Mouse (Mus musculus): ENCODE results near the gene Ntrk1.
"Not testable (repeated sequence)": the region's sequence is repeated elsewhere in the genome, so short reads cannot be mapped to it uniquely, and the experiment has no call there.

Gene Ntrk1

DNA sequence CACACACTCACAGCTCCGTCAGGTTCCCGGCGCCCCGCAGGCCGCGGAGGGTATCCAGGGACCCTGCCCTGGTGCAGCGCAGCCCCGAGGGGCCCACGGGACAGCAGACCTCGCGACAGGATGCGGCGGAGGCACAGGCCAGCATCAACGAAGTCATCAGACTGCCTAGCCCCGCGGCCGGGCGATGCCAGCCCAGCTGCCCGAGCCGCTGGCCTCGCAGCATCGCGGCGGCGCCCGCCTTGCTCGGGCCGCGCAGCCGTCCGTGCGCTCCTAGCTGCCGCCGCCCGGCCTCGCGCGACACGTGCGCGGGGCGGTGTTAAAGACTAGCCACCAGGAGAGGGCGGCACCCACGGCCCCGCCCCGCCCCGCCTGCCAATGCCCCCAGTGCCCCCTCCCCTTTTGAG is at the start of gene Ntrk1:
Gene Ntrk1 (minus strand): TSS at position 241 of the 404 bp plus-strand sequence.
- DNase-seq (ENCODE audit: low read depth) = peak; percentile 37

DNA sequence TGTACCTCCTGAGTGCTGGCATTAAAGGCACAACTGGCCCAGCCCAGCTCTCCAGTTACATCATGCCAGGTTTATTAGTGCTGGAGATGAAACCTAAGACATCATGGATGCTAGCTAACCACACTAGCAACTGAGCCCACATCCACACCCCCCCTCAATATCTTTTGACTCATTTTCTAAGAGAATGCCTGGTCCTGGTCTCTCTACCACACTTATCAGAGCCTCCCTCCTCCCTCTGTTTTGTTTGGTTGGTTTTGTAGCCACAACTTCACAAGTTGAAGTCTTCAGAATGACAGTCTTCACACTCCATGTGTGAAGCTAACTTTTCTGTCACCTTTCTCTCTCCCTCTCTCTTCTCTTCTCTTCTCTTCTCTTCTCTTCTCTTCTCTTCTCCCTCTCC is 45.9 kb upstream of the Ntrk1 start:
- peak; percentile 44 for DNase-seq (ENCODE audit: low read depth)

DNA sequence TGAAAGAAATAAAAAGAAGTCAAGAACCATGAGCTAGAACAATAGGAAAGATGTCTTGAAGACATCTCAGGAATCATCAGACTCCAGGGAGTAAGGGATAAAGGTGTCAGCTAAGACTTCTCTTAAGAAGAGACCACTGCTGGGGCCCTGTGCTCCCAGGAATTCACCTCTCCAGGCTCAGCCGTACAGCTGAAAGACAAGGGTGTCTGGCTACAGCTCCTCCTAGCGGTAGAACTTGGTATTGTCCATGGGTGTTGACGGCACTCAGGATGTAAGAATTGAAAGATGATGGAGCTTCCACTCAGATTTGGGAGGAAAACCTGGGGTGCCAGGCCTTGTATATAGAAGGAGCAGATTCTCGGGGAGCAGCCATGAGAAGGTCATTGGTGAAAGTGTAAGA is 43.7 kb upstream of the Ntrk1 start:
- DNase-seq (ENCODE audit: low read depth) = peak; percentile 93

DNA sequence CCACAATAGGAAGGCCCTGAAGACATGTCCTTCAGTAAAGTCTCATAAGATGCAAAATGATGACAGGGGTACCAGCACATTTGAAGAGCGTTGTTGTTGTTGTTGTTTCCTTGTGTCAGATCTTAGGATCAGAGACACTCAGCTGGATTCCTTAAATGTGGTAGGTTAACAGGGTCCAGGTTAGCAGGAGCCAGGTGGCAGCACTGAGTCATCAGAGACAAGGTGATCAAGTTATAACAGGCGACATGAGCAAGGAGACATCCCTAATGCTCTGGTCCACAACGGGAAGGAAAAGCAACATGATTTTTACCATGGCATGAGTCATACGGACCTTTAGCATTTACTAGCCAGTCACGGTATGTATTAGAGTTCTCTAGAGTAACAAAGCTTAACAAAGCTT is 38.5 kb upstream of the Ntrk1 start:
- DNase-seq (ENCODE audit: low read depth) = peak; percentile 73

DNA sequence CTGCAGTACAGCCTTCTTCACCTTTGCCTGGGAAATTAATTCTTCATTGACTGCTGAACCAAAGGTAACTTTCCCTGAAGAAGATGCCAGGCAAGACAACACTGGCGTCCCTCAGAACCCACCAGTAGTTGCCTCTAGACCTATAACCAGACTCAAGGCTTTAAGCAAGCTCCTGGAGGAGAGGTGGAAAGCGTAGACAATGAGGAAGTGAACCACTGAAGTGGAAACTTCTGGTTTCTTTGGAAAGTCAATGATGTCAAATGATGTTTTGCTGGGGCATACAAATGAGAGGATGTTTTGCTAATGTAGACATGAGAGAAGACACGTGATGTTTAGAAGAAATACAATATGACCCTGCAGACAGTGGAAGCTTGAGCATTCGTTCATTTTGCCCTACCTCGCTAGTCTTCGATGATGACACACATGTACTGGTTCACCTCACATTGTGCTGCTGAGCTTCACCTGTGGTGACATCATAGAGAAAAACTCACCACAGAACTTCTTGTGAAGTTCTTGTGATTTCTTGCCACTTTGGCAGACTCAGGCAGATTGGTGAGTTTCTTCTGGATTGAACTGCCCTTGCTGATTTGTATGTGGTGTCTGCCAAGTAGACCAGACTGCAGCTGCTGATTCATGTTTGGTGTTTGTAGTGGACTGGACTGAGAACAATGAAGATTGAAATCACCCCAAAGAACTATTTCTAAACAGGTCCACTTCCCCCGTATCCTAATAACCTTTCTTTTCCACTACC is 37.3 kb upstream of the Ntrk1 start:
- DNase-seq (ENCODE audit: low read depth) = peak; percentile 65

DNA sequence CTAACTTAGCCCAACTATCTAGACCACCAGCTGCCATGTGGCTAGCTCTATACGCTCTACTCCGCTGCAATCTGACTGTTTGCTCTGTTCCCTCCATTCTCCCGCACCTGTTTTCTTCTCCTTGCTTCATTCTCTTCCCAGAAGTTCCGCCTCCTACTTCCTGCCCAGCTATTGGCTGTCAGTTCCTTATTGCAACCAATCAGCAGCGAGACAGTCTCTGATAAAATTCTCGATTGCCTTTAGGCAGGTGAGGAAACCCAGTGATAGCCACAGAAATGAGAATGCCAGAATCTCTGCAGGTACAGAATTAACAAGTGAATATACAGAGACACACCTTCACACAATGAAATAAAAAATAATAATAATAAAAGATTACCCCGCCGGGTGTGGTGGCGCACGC is 34.1 kb upstream of the Ntrk1 start:
- DNase-seq (ENCODE audit: low read depth) = peak; percentile 34

DNA sequence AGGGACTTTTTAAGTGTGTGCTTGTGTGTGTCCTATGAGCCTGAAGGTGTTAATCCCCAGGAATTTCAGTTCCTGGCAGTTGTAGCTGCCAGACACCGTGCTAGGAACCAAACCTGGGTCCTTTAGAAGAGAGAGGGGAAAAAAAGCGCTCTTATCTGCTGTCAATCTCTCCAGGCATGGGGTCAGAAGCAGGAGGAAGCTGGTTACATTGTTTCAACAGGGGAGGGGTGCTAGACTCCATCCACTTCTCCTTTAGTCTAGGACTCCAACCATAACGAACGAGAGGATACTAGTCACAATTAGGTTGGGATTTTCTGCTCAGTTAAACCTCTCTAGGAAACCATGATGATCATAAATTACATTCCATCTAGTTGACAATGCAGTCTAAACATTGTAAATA is 33.5 kb upstream of the Ntrk1 start:
- no peak for DNase-seq (ENCODE audit: low read depth)

DNA sequence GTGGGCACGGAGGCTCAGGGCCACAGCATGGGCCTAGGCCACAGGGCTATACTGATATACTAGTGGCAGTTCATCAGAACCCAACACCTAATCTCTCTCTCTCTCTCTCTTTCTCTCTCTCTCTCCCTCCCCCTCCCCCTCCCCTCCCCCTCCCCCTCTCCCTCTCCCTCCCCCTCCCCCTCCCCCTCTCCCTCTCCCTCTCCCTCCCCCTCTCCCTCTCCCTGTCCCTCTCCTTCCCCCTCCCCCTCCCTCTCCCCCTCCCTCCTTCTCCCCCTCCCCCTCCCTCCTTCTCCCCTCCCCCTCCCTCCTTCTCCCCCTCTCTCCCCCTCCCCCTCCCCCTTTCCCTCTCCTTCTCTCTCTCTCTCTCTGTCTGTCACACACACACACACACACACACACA is 29.2 kb upstream of the Ntrk1 start, which contains the start of gene Pear1:
Gene Pear1 (minus strand): TSS at position 101 of the 400 bp plus-strand sequence.
- DNase-seq (ENCODE audit: low read depth) = not testable (repeated sequence)

DNA sequence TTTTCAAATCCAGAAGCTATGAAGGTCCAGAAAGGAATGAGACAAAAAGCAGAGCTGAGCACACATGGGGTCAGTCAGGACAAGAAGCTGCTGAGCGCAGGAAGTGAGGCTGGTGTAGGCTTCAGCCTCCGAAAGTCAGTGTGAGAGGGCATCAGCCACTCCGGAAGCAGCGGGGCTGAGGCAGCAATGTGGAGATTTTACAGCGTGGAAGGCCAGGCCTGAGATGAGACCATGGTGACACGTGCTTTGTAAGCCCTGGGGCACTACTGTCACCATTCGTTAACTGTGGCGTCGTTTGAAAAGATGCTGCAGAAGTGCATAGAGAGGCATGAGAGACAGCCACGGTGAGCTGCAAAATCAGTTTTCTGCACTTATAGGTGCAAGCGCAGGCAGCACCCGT is 23.3 kb upstream of the Ntrk1 start:
- DNase-seq (ENCODE audit: low read depth) = no peak

DNA sequence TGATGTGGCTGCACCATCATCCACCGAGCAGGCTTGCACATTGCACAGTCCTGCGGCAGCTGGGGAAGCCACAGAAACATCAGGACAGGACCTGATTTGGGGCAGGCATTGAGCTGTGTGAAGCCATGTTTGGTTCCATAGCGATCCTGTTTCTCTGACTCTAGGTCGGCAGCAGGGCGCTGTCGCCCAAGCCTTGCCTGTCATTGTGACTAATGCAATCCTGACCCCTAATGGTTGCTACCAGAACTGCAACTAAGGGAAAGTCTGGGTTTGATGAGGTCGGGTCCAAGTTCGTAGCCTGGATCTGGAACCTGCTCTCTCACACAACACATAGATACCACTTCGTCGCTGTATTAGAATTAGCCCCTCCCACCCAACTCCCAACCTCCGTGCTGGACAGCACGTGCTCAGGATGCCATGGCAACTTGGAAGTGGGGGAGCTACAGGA is 21.7 kb upstream of the Ntrk1 start:
- peak; percentile 94 for DNase-seq (ENCODE audit: low read depth)

DNA sequence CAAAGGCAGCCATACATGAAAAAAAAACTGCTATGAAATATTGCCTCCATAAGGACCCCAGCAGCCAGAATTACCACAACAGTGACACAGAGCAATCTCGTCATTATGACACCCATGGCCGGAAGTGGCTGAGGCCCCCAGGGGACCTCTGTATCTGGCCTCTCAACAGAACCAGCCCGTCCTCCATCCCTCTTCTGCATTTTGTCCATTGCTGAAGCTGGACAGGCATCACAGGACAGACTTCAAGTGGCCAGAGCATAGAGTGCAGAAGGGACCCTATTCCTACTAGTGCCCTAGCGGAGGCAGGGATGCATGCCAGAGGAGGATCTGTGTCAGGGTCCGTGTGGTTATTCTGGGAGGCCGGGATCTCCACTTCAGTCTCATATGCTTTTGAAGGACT is 21.2 kb upstream of the Ntrk1 start:
- DNase-seq (ENCODE audit: low read depth) = no peak

DNA sequence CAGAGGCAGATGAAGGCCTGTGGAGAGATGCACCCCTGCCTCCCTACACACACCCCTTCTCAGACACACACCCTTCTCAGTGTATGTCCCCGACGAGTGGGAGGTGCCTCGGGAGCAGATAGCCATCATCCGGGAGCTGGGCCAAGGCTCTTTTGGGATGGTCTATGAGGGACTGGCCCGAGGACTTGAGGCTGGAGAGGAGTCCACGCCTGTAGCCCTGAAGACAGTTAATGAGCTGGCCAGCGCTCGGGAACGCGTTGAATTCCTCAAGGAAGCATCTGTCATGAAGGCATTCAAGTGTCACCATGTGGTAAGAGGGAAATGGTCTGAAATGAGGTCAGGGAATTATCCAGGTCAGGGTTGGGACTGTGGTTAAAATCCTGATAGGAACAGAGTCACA is 17.9 kb upstream of the Ntrk1 start:
- no peak for DNase-seq (ENCODE audit: low read depth)

DNA sequence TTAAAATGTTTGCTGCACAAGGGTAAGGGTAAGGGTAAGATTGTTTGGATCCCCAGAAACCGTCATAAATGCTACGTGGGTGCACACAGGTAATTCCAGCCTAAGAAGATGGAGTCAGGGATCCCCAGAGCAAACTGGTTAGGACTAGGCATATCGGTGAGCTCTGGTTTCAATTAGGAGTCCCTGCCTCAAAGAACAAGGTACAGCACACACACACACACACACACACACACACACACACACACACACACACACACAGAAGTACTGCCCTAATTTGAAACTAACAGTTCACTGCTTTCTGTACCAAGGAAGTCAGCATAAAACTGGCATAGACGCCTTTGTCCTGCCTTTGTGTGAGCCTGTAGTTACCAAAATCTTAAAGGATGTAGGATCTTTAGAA is 17.5 kb upstream of the Ntrk1 start:
- DNase-seq (ENCODE audit: low read depth) = no peak

DNA sequence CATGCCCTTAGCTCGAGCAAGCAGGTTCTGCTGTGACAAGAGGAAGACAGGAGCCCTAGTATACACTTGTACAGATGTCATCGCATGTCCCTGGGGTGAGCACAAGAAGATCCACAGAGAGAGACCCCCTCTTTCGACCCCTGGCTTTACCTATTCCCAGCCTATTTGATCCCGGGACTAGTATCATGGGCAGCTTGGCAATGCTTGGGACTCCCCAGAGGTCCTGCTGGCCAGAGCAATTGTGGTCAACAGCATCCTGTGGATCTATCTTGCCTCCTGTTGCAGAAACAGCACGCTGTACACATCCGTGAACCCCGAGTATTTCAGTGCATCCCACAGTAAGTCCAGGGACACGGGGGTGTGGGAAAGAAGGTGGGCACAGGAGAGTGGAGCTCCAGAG is 16.3 kb upstream of the Ntrk1 start:
- no peak for DNase-seq (ENCODE audit: low read depth)

DNA sequence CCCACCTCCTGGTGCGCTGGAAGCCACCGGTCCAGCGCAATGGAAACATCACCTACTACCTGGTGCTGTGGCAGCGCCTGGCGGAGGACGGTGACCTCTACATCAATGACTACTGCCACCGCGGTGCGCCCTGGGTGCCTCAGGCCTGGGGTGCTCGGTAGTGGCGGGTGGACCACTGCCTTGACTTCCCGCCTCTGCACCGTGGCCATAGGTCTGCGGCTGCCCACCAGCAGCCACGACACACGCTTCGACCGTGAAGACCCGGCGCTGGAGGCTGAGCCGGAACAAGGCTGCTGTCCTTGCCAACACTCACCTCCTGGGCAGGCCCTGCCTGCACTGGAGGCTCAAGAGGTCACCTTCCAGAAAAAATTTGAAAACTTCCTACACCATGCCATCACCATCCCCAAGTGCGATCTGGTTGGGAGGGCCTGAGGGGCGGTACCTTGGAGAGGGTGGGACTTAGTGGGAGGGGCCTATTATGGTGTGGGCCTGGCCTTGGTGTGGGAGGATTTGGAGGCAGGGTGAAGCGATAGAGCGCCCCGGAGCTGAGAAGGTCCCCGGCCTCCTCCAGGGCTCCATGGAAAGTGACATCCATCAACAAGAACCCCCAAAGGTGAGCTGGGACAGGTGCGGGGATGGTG is 14.5 kb upstream of the Ntrk1 start:
- no peak for DNase-seq (ENCODE audit: low read depth)

DNA sequence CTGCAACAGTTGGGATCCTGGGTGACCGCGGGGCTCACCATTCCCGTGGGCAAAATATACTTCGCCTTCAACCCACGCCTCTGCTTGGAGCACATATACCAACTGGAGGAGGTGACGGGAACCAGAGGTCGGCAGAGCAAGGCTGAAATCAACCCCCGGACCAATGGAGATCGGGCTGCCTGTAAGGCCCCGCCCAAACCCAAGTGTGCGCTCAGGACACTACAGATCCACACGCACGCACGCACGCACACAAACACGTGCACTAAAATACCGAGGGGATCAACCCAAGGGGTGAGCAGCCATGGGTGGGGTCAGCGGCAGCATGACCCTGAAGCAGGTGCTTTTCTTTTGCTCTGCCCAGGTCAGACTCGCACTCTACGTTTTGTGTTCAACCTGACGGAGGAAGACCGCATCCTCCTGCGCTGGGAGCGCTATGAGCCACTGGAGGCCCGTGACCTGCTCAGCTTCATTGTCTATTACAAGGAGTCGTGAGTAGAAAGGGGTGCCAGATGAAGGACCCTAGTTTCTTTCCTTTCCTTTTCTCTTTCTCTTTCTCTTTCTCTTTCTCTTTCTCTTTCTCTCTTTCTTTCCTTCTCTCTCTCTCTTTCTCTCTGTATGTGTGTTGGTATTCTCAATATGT is 9.2 kb upstream of the Ntrk1 start:
- DNase-seq (ENCODE audit: low read depth) = peak; percentile 74

DNA sequence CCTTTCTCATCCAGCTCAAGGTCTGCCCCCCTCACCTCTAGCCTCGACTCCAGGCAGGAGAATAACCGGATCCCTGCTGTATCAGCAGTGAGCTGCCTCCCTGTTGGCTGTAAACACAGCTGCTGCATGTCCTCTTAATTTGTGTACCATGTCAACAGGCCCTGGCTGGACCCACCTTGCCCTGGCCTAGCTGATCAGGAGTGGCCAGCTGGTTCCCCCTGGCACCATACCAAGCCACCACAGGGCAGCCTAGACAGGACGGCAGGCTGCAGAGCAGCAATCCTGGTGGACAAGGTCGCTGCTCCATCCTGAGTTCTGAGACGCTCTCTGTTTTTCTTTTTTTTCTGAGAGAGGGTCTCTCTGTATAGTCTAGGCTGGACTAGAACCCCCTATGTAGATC is 6.7 kb upstream of the Ntrk1 start:
- DNase-seq (ENCODE audit: low read depth) = no peak

DNA sequence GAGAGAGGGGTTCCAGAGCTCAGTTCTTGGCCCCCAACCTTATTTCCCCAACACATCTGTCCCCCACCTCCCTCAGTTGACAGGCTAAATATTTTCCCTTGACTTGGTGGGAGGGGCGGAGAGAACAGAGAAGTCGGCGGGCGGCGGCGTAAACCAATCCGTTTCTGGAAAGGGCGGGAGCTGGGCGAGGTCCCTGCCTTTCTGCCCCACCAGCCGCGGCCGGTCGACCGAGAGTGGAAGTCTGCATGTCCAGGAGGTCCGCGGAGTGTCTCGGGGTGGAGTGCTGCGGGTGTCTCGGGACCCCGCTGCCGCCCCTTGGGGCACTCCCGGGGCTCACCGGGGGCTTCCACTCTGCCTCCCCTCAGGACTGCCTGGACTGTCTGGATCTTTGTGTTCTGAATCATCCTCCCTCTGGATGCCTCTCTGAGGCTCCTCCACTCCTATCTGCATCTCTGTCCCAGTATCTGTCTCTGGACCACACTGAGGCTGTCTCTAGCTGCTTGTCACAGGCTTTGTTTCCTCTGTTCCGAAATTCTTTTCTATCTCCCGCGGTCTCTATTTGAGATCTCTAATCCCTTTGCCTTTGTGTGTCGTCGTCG is 1.9 kb upstream of the Ntrk1 start, which contains the start of gene Insrr:
Gene Insrr (plus strand): TSS at position 216 of the 599 bp plus-strand sequence.
- DNase-seq (ENCODE audit: low read depth) = peak; percentile 33

DNA sequence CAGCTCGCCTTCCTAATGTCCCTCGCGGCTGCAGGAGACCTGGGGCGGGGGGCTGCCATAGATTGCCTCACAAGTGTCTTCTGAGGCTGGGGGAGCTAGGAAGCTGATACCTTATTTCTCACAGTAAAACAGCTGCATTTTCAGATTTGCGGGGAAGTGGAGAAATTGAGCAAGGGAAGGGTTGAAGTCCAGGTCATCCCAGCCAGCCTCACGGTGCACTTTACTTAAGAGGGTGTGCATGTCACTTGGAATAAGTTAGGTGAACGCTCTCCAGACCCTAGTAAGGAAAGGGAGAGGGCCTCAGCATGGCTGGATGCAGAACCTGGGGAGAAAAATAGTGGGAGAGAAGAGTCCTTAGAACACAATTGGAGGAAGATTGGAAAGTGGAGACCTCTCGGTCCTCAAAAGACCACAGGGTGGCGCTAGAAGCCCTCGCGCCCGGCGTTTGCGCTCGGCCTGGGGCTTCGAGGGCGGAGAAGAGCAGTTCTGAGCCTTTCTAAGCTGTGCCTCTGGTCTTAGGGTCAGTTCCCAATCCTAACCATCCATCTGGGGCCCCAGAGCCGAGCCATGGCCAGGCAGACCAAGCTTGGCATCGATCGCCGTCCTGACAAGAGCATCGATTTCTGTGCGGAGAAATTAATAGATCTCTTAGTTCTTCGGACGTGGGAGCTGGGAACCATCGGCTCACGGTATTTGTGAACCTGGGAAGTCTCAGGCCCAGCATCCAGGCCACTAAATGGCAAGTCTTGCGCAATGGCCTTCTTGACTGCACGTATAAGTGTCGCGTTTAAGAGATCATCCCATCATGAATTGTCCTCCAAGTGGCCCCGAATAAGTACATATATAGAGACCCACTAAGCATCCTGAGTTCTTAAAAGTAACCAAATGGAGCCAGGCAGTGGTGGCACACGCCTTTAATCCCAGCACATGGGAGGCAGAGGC is 645 bp upstream of the Ntrk1 start:
- DNase-seq (ENCODE audit: low read depth) = peak; percentile 82

DNA sequence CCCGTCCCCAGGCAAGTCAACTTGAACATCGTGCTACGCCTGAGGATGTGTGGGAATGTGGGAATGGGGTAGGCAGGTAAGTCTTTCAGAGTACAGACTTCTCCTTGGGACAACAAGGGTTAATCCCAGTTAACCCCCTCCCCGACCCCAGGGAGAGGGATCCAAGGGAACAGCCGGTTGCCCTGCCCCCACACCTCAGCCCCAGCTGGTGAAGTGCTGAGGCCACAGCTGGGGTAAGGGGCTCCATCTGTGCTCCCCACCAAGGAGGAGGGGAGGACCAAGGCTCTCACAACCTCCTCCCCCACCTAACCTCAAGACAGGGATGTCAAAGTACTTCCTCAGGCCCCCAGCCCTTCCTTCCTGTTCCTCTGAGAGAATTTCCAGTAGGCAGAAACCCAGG is 5.2 kb downstream of the Ntrk1 start:
- DNase-seq (ENCODE audit: low read depth) = no peak

DNA sequence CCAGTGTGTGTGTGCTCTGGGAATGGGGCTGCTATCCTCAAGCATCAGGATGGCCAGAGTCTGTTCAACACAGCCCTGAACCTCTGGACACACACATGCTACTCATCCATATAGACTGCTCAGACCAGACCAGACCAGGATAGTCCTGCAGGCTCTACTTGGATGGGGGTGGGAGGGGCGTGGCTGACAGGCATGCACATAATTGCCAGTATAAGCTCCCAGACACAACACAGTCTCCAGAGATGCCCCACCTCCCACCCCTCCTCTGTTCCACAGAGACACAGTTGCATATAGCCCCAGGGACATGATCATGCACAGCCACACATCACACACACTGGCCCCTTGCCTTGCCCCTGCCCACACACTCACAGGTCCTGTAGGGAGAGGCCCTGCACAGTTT is 5.7 kb downstream of the Ntrk1 start:
- no peak for DNase-seq (ENCODE audit: low read depth)

All from induced T-regulatory cell, adult 2 months (primary cell).